Mouse (Mus musculus): ENCODE measurements around the gene Pnpla2. TPM values are rescaled to one million over a fixed set of nuclear protein-coding genes. Genes with fewer than 3 reads are reported as not detected.
A peak's percentile ranks its signal among the peaks of the same experiment; 100 is the strongest.

The Pnpla2 gene
- polyA plus RNA-seq, 1 experiment from 2014 or later, result 23.4 TPM

- H3K4me1 ChIP-seq (replicated peaks; ENCODE audit: control insufficient read depth, insufficient read depth, low read length), result peaks cover 23% of the 10 kb centered on the region
Measured at GRCm38 (mm10) chr7:141453636-141454035, 1.4 kb upstream of the Pnpla2 start.

GRCm38 (mm10) chr7:141455610-141456314 lies 764 bp downstream of the Pnpla2 start:
- H3K9ac ChIP-seq (ENCODE audit: low read depth, low read length), result peak overlapping the region; percentile 77
- H3K4me3 ChIP-seq (ENCODE audit: low read depth, low read length), result peak overlapping the region; percentile 73
- peaks cover 15% of the 10 kb centered on the region for H3K4me1 ChIP-seq (replicated peaks; ENCODE audit: control insufficient read depth, insufficient read depth, low read length)
- ATAC-seq (replicated peaks; ENCODE audit: low FRiP score) (peak; percentile 24), DNase-seq (ENCODE audit: low spot score) (no peak)
- peaks cover 8% of the 10 kb centered on the region for H3K27me3 ChIP-seq (replicated peaks; ENCODE audit: control insufficient read depth, insufficient read depth, low read length)
- peak overlapping the region; percentile 66 for H3K27ac ChIP-seq (ENCODE audit: low read depth, low read length)
- H3K36me3 ChIP-seq (ENCODE audit: control insufficient read depth, insufficient read depth, low read length), result peaks cover 13% of the 10 kb centered on the region
- H3K4me2 ChIP-seq, result peak overlapping the region; percentile 95
- H3K9me3 ChIP-seq (ENCODE audit: control insufficient read depth, low read length), result no peaks in the 10 kb centered on the region
- WGBS, result 2% methylated on average over 23 of the region's 23 CpGs

More at GRCm38 (mm10) chr7:141453636-141454035, 1.4 kb upstream of the Pnpla2 start:
- Histone ChIP-seq H3K4me3 (ENCODE audit: low read depth, low read length) (no peak overlapping the region), H3K36me3 (ENCODE audit: control insufficient read depth, insufficient read depth, low read length) (peaks cover 29% of the 10 kb centered on the region), H3K9me3 (ENCODE audit: control insufficient read depth, low read length) (no peaks in the 10 kb centered on the region), H3K4me2 (no peak overlapping the region), H3K27me3 (replicated peaks; ENCODE audit: control insufficient read depth, insufficient read depth, low read length) (no peaks in the 10 kb centered on the region), H3K27ac (ENCODE audit: low read depth, low read length) (no peak overlapping the region), H3K9ac (ENCODE audit: low read depth, low read length) (no peak overlapping the region)
- WGBS, result 69% methylated on average over 2 of the region's 2 CpGs
- no peak for ATAC-seq (replicated peaks; ENCODE audit: low FRiP score)
- no peak for DNase-seq (ENCODE audit: low spot score)

GRCm38 (mm10) chr7:141456739-141457138 lies 1.7 kb downstream of the Pnpla2 start:
- Histone ChIP-seq H3K9me3 (ENCODE audit: control insufficient read depth, low read length) (no peaks in the 10 kb centered on the region), H3K4me2 (no peak overlapping the region; the same call in 1 of the 2 replicates), H3K4me1 (replicated peaks; ENCODE audit: control insufficient read depth, insufficient read depth, low read length) (peaks cover 15% of the 10 kb centered on the region), H3K27me3 (replicated peaks; ENCODE audit: control insufficient read depth, insufficient read depth, low read length) (peaks cover 18% of the 10 kb centered on the region), H3K4me3 (ENCODE audit: low read depth, low read length) (no peak overlapping the region), H3K27ac (ENCODE audit: low read depth, low read length) (no peak overlapping the region), H3K36me3 (ENCODE audit: control insufficient read depth, insufficient read depth, low read length) (0 out of 2 replicates have a peak, but pooled peaks cover 6% of the 10 kb centered on the region), H3K9ac (ENCODE audit: low read depth, low read length) (no peak overlapping the region)
- DNase-seq (ENCODE audit: low spot score) (no peak), ATAC-seq (replicated peaks; ENCODE audit: low FRiP score) (no peak)
- whole genome bisulfite sequencing, result 84% methylated on average over 6 of the region's 6 CpGs

GRCm38 (mm10) chr7:141457236-141457635 lies 2.2 kb downstream of the Pnpla2 start:
- peaks cover 17% of the 10 kb centered on the region for H3K4me1 ChIP-seq (replicated peaks; ENCODE audit: control insufficient read depth, insufficient read depth, low read length)

GRCm38 (mm10) chr7:141457986-141458660 lies 3.1 kb downstream of the Pnpla2 start:
- DNase-seq (ENCODE audit: low spot score), result no peak
- no peak for ATAC-seq (replicated peaks; ENCODE audit: low FRiP score)
- peaks cover 17% of the 10 kb centered on the region for H3K4me1 ChIP-seq (replicated peaks; ENCODE audit: control insufficient read depth, insufficient read depth, low read length)

More at GRCm38 (mm10) chr7:141457236-141457635, 2.2 kb downstream of the Pnpla2 start:
- Histone ChIP-seq H3K27me3 (replicated peaks; ENCODE audit: control insufficient read depth, insufficient read depth, low read length) (peaks cover 23% of the 10 kb centered on the region), H3K9ac (ENCODE audit: low read depth, low read length) (no peak overlapping the region), H3K36me3 (ENCODE audit: control insufficient read depth, insufficient read depth, low read length) (0 out of 2 replicates have a peak, but pooled peaks cover under 1% of the 10 kb centered on the region), H3K4me2 (no peak overlapping the region), H3K4me3 (ENCODE audit: low read depth, low read length) (no peak overlapping the region), H3K27ac (ENCODE audit: low read depth, low read length) (no peak overlapping the region), H3K9me3 (ENCODE audit: control insufficient read depth, low read length) (no peaks in the 10 kb centered on the region)
- ATAC-seq (replicated peaks; ENCODE audit: low FRiP score) (no peak), DNase-seq (ENCODE audit: low spot score) (no peak)
- WGBS, result 90% methylated on average over 14 of the region's 14 CpGs

GRCm38 (mm10) chr7:141458661-141459060 lies 3.7 kb downstream of the Pnpla2 start:
- H3K9ac ChIP-seq (ENCODE audit: low read depth, low read length), result no peak overlapping the region
- no peak for DNase-seq (ENCODE audit: low spot score)
- ATAC-seq (replicated peaks; ENCODE audit: low FRiP score), result no peak
- no peak overlapping the region for H3K27ac ChIP-seq (ENCODE audit: low read depth, low read length)
- WGBS, result 90% methylated on average over 11 of the region's 11 CpGs
- peaks cover 36% of the 10 kb centered on the region for H3K27me3 ChIP-seq (replicated peaks; ENCODE audit: control insufficient read depth, insufficient read depth, low read length)
- no peaks in the 10 kb centered on the region for H3K9me3 ChIP-seq (ENCODE audit: control insufficient read depth, low read length)
- no peak overlapping the region; the same call in 1 of the 2 replicates for H3K4me2 ChIP-seq
- peaks cover 17% of the 10 kb centered on the region for H3K4me1 ChIP-seq (replicated peaks; ENCODE audit: control insufficient read depth, insufficient read depth, low read length)
- H3K4me3 ChIP-seq (ENCODE audit: low read depth, low read length), result no peak overlapping the region
- no peaks in the 10 kb centered on the region for H3K36me3 ChIP-seq (ENCODE audit: control insufficient read depth, insufficient read depth, low read length)

More at GRCm38 (mm10) chr7:141457986-141458660, 3.1 kb downstream of the Pnpla2 start:
- no peak overlapping the region for H3K4me3 ChIP-seq (ENCODE audit: low read depth, low read length)
- H3K36me3 ChIP-seq (ENCODE audit: control insufficient read depth, insufficient read depth, low read length), result no peaks in the 10 kb centered on the region
- no peak overlapping the region for H3K4me2 ChIP-seq
- peaks cover 30% of the 10 kb centered on the region for H3K27me3 ChIP-seq (replicated peaks; ENCODE audit: control insufficient read depth, insufficient read depth, low read length)
- H3K9ac ChIP-seq (ENCODE audit: low read depth, low read length), result no peak overlapping the region
- H3K27ac ChIP-seq (ENCODE audit: low read depth, low read length), result no peak overlapping the region
- no peaks in the 10 kb centered on the region for H3K9me3 ChIP-seq (ENCODE audit: control insufficient read depth, low read length)
- WGBS, result 74% methylated on average over 15 of the region's 15 CpGs

GRCm38 (mm10) chr7:141459301-141459711 lies 4.3 kb downstream of the Pnpla2 start:
- 89% methylated on average over 17 of the region's 17 CpGs for WGBS
- Histone ChIP-seq H3K4me1 (replicated peaks; ENCODE audit: control insufficient read depth, insufficient read depth, low read length) (peaks cover 17% of the 10 kb centered on the region), H3K4me2 (no peak overlapping the region), H3K27me3 (replicated peaks; ENCODE audit: control insufficient read depth, insufficient read depth, low read length) (peaks cover 42% of the 10 kb centered on the region), H3K9me3 (ENCODE audit: control insufficient read depth, low read length) (no peaks in the 10 kb centered on the region), H3K9ac (ENCODE audit: low read depth, low read length) (no peak overlapping the region), H3K4me3 (ENCODE audit: low read depth, low read length) (no peak overlapping the region), H3K27ac (ENCODE audit: low read depth, low read length) (no peak overlapping the region), H3K36me3 (ENCODE audit: control insufficient read depth, insufficient read depth, low read length) (no peaks in the 10 kb centered on the region)
- DNase-seq (ENCODE audit: low spot score), result no peak
- ATAC-seq (replicated peaks; ENCODE audit: low FRiP score), result no peak

- WGBS, result 68% methylated on average over 5 of the region's 5 CpGs
- peaks cover 18% of the 10 kb centered on the region for H3K4me1 ChIP-seq (replicated peaks; ENCODE audit: control insufficient read depth, insufficient read depth, low read length)
- H3K27me3 ChIP-seq (replicated peaks; ENCODE audit: control insufficient read depth, insufficient read depth, low read length), result peaks cover 49% of the 10 kb centered on the region
Measured at GRCm38 (mm10) chr7:141460001-141460390, 5.0 kb downstream of the Pnpla2 start.

More at GRCm38 (mm10) chr7:141460001-141460390, 5.0 kb downstream of the Pnpla2 start:
- no peak for ATAC-seq (replicated peaks; ENCODE audit: low FRiP score)
- H3K4me3 ChIP-seq (ENCODE audit: low read depth, low read length), result no peak overlapping the region
- no peaks in the 10 kb centered on the region for H3K9me3 ChIP-seq (ENCODE audit: control insufficient read depth, low read length)
- no peaks in the 10 kb centered on the region for H3K36me3 ChIP-seq (ENCODE audit: control insufficient read depth, insufficient read depth, low read length)
- no peak overlapping the region for H3K27ac ChIP-seq (ENCODE audit: low read depth, low read length)
- no peak overlapping the region for H3K9ac ChIP-seq (ENCODE audit: low read depth, low read length)
- no peak overlapping the region for H3K4me2 ChIP-seq
- no peak for DNase-seq (ENCODE audit: low spot score)
